Mouse (Mus musculus) common myeloid progenitor, adult 5-6 weeks (primary cell): ENCODE data around the gene Sept10. TPM values are rescaled to one million over a fixed set of nuclear protein-coding genes. Genes with fewer than 3 reads are reported as not detected.

Experiments
- total RNA-seq: library from RNA; stranded (forward); fragments of 200-1000, 187-1606 nt; gene quantifications from 2 replicates; pipeline ENCODE4 v1.2.3, GENCODE M21; 2017

Gene Sept10
- total RNA-seq, 1 experiment from 2014 or later = 5.0 TPM

Other genes starting within 250 kb of the Sept10 start
- 1.0 and 4.2 TPM in 2 replicates for gene Sowahc, start 106 bp upstream of the Sept10 start, total RNA-seq
- gene P4ha1, start 101.4 kb upstream of the Sept10 start, total RNA-seq = 26.2 and 28.9 TPM in 2 replicates
- gene Gm10273, start 173.8 kb upstream of the Sept10 start, total RNA-seq = 53.0 and 75.4 TPM in 2 replicates
- not detected in 2 replicates for gene Pla2g12b, start 181.8 kb upstream of the Sept10 start, total RNA-seq
- 0.32 TPM in 1 of 2 replicates, not detected in the other for gene Oit3, start 219.9 kb upstream of the Sept10 start, total RNA-seq